ENCODE assay signal across 10 mouse cellular contexts in genomic region chr11:52421053-52421778, GRCm38 (mm10). TPM values are rescaled to one million over a fixed set of nuclear protein-coding genes. Genes with fewer than 3 reads are reported as not detected.
DNase-seq lines count a peak whose midpoint lies in the region; ATAC-seq and TF ChIP-seq lines count a peak whose summit lies in the region.
"Had no signal": no experiment of that assay in that cellular context is flagged by ENCODE, and none has a peak within 500 bp of the region (broad histone marks: within the 10 kb centered on the region; RNA-seq: fewer than 3 reads in every experiment).

No protein-coding gene starts in this region.

- no peak overlapping the region for H3K9ac ChIP-seq in embryonic facial prominence, embryonic 14.5 days (ENCODE audit: low read depth, low read length)
- no peak overlapping the region for H3K9ac ChIP-seq in intestine, embryonic 15.5 days
- no peak overlapping the region for H3K9ac ChIP-seq in midbrain, embryonic 13.5 days (replicated peaks)
- no peak overlapping the region for H3K9ac ChIP-seq in stomach, postnatal 0 days (ENCODE audit: low read length)
- H3K9ac ChIP-seq: embryonic facial prominence, embryonic 15.5 days had no signal

- no peak for TF ChIP-seq EP300 in stomach, postnatal 0 days (optimal IDR thresholded peaks at IDR 0.05)

- no peaks in the 10 kb centered on the region for H3K27me3 ChIP-seq in embryonic facial prominence, embryonic 14.5 days (replicated peaks; ENCODE audit: control insufficient read depth, insufficient read depth, low read length)
- H3K27me3 ChIP-seq in intestine, embryonic 15.5 days (replicated peaks), result no peaks in the 10 kb centered on the region
- H3K27me3 ChIP-seq in midbrain, embryonic 13.5 days, result no peaks in the 10 kb centered on the region
- no peaks in the 10 kb centered on the region for H3K27me3 ChIP-seq in stomach, postnatal 0 days (ENCODE audit: control insufficient read depth, insufficient read depth, low read length)
- H3K27me3 ChIP-seq: embryonic facial prominence, embryonic 15.5 days had no signal

- no peak overlapping the region for H3K27ac ChIP-seq in embryonic facial prominence, embryonic 14.5 days (replicated peaks; ENCODE audit: low read depth, low read length)
- no peak overlapping the region for H3K27ac ChIP-seq in intestine, embryonic 15.5 days
- no peak overlapping the region for H3K27ac ChIP-seq in midbrain, embryonic 13.5 days
- no peak overlapping the region for H3K27ac ChIP-seq in stomach, postnatal 0 days (replicated peaks)
- H3K27ac ChIP-seq: embryonic facial prominence, embryonic 15.5 days; macrophage had no signal

- H3K36me3 ChIP-seq in embryonic facial prominence, embryonic 14.5 days (ENCODE audit: control insufficient read depth, insufficient read depth, low read length), result no peaks in the 10 kb centered on the region
- no peaks in the 10 kb centered on the region for H3K36me3 ChIP-seq in intestine, embryonic 15.5 days
- no peaks in the 10 kb centered on the region for H3K36me3 ChIP-seq in midbrain, embryonic 13.5 days
- no peaks in the 10 kb centered on the region for H3K36me3 ChIP-seq in stomach, postnatal 0 days (ENCODE audit: control insufficient read depth, insufficient read depth, low read length)
- H3K36me3 ChIP-seq: embryonic facial prominence, embryonic 15.5 days had no signal

- no peak for ATAC-seq in embryonic facial prominence, embryonic 14.5 days (ENCODE audit: low read depth)
- ATAC-seq in intestine, embryonic 15.5 days, result peak; percentile 59; the same call in 1 of the 2 replicates
- ATAC-seq in midbrain, embryonic 13.5 days, result peak; percentile 56; the same call in 1 of the 2 replicates
- ATAC-seq in stomach, postnatal 0 days (ENCODE audit: low FRiP score, low TSS enrichment), result 0 out of 2 replicates have a peak, but pooled peaks have one; percentile 9

- no peak overlapping the region for H3K4me3 ChIP-seq in embryonic facial prominence, embryonic 14.5 days (ENCODE audit: low read depth, low read length)
- H3K4me3 ChIP-seq in intestine, embryonic 15.5 days (replicated peaks), result no peak overlapping the region
- H3K4me3 ChIP-seq in midbrain, embryonic 13.5 days (replicated peaks), result no peak overlapping the region
- no peak overlapping the region for H3K4me3 ChIP-seq in stomach, postnatal 0 days (ENCODE audit: low read depth, low read length)
- H3K4me3 ChIP-seq: embryonic facial prominence, embryonic 15.5 days had no signal

- intact Hi-C loops in left cerebral cortex, postnatal 10 days (cut with DNase I), result loop anchor here (5.0 to 10.0 kb wide), 2 partner anchors 614 to 836 kb away; no protein-coding TSS in a partner anchor

- DNase-seq in left cerebral cortex, adult 18-20 months (ENCODE audit: low spot score in 2 of 2), result peak; percentile 69 to 77
- DNase-seq in left cerebral cortex, adult 11 months (ENCODE audit: low spot score), result no peak
- DNase-seq in adrenal gland, postnatal 14 days, result peak; percentile 76
- DNase-seq in embryonic facial prominence, embryonic 14.5 days (ENCODE audit: low spot score), result peak; percentile 55
- peak; percentile 60 to 71 for DNase-seq in left cerebral cortex, postnatal 10 days (ENCODE audit: extremely low spot score in 1 of 2, low spot score in 2 of 2)
- DNase-seq in stomach, postnatal 0 days (ENCODE audit: low spot score), result peak; percentile 73

- H3K4me2 ChIP-seq in embryonic facial prominence, embryonic 14.5 days (ENCODE audit: low read depth, low read length), result no peak overlapping the region
- no peak overlapping the region for H3K4me2 ChIP-seq in intestine, embryonic 15.5 days (replicated peaks)
- no peak overlapping the region for H3K4me2 ChIP-seq in midbrain, embryonic 13.5 days (replicated peaks)
- no peak overlapping the region for H3K4me2 ChIP-seq in stomach, postnatal 0 days (replicated peaks; ENCODE audit: low read depth)
- H3K4me2 ChIP-seq: embryonic facial prominence, embryonic 15.5 days had no signal

- H3K4me1 ChIP-seq in embryonic facial prominence, embryonic 14.5 days (ENCODE audit: control insufficient read depth, insufficient read depth, low read length), result no peaks in the 10 kb centered on the region
- H3K4me1 ChIP-seq in intestine, embryonic 15.5 days (replicated peaks), result peaks cover 6% of the 10 kb centered on the region; the same call in 1 of the 2 replicates
- no peaks in the 10 kb centered on the region for H3K4me1 ChIP-seq in midbrain, embryonic 13.5 days (replicated peaks)
- H3K4me1 ChIP-seq in stomach, postnatal 0 days (replicated peaks; ENCODE audit: control insufficient read depth, insufficient read depth), result no peaks in the 10 kb centered on the region
- H3K4me1 ChIP-seq: embryonic facial prominence, embryonic 15.5 days had no signal

- WGBS in embryonic facial prominence, embryonic 14.5 days, result 42% methylated on average over 12 of the region's 12 CpGs
- 27% methylated on average over 12 of the region's 12 CpGs for WGBS in intestine, embryonic 15.5 days
- WGBS in midbrain, embryonic 13.5 days, result 40% methylated on average over 12 of the region's 12 CpGs
- WGBS in stomach, postnatal 0 days, result 37% methylated on average over 12 of the region's 12 CpGs

- peak; percentile 98 for TF ChIP-seq CTCF in stomach, postnatal 0 days (IDR thresholded peaks at IDR 0.05; ENCODE audit: low read depth)

- H3K9me3 ChIP-seq in embryonic facial prominence, embryonic 14.5 days (ENCODE audit: control insufficient read depth, low read length), result no peaks in the 10 kb centered on the region
- H3K9me3 ChIP-seq in intestine, embryonic 15.5 days, result no peaks in the 10 kb centered on the region
- H3K9me3 ChIP-seq in midbrain, embryonic 13.5 days, result no peaks in the 10 kb centered on the region
- no peaks in the 10 kb centered on the region for H3K9me3 ChIP-seq in stomach, postnatal 0 days (ENCODE audit: control insufficient read depth, low read length)
- H3K9me3 ChIP-seq: embryonic facial prominence, embryonic 15.5 days had no signal

RNA-seq across cellular contexts. Expression of gene 9530068E07Rik, which starts 25.0 kb away (rescaled TPM):
- 10 to 100 TPM; 57.1 to 61.6 TPM for total RNA-seq in left cerebral cortex, adult 18-20 months (2021)
- 137 and 146 TPM in 2 replicates for total RNA-seq in adrenal gland, postnatal 14 days (2021)
- polyA plus RNA-seq in embryonic facial prominence, embryonic 14.5 days (2014; fragmentation: Nextera tagmentation; extraction: Ambion mirVana), result 199 and 218 TPM in 2 replicates
- polyA plus RNA-seq in intestine, embryonic 15.5 days (2015; fragmentation: Nextera tagmentation; extraction: Ambion mirVana), result 159 and 166 TPM in 2 replicates
- total RNA-seq in left cerebral cortex, postnatal 10 days (2021), result 10 to 100 TPM; 72.4 to 74.2 TPM
- polyA plus RNA-seq in midbrain, embryonic 13.5 days (2015; fragmentation: Nextera tagmentation; extraction: Ambion mirVana), result 127 and 131 TPM in 2 replicates
- polyA plus RNA-seq in stomach, postnatal 0 days (2015; fragmentation: Nextera tagmentation; extraction: Ambion mirVana), result 104 and 115 TPM in 2 replicates
